Mouse (Mus musculus): ENCODE data around the gene Gm10974. TPM values are rescaled to one million over a fixed set of nuclear protein-coding genes. Genes with fewer than 3 reads are reported as not detected.

The Gm10974 gene
- total and polyA plus RNA-seq, 3 experiments: not detected

GRCm38 (mm10) chr7:66385826-66386225 lies 20.1 kb downstream of the Gm10974 start:
- no peak overlapping the region for H3K9ac ChIP-seq (ENCODE audit: control insufficient read depth, low read depth, low read length, poor library complexity, severe bottlenecking)
- TF ChIP-seq USF2 (IDR thresholded peaks at IDR 0.05; ENCODE audit: borderline replicate concordance in 1 of 2, insufficient read depth in 1 of 2, low read depth in 1 of 2, low read length in 2 of 2) (no peak), ZC3H11A (IDR thresholded peaks at IDR 0.05; ENCODE audit: low read depth, low read length) (no peak), MAFK (IDR thresholded peaks at IDR 0.05; ENCODE audit: borderline replicate concordance, low read depth, low read length) (no peak), POLR2A (IDR thresholded peaks at IDR 0.05; ENCODE audit: control insufficient read depth in 1 of 2, insufficient read depth in 1 of 2, low read depth in 1 of 2, low read length in 2 of 2, poor library complexity in 1 of 2) (no peak), SIN3A (IDR thresholded peaks at IDR 0.05; ENCODE audit: low read length) (no peak), POLR2AphosphoS5 (IDR thresholded peaks at IDR 0.05; ENCODE audit: borderline replicate concordance, low read depth, low read length) (no peak), BHLHE40 (IDR thresholded peaks at IDR 0.05; ENCODE audit: borderline replicate concordance, low read depth, low read length) (no peak), CTCF (IDR thresholded peaks at IDR 0.05 in 2 of 3, conservative IDR thresholded peaks at IDR 0.05 in 1 of 3; ENCODE audit: control insufficient read depth in 1 of 3, insufficient read depth in 1 of 3, low read depth in 2 of 3, low read length in 3 of 3, poor library complexity in 1 of 3, severe bottlenecking in 1 of 3) (no peak), HCFC1 (IDR thresholded peaks at IDR 0.05; ENCODE audit: low read depth, low read length) (no peak), ZMIZ1 (IDR thresholded peaks at IDR 0.05; ENCODE audit: low read depth, low read length) (no peak), EP300 (IDR thresholded peaks at IDR 0.05; ENCODE audit: low read depth in 1 of 2, low read length in 2 of 2) (no peak), MYC (IDR thresholded peaks at IDR 0.05; ENCODE audit: low read depth, low read length) (no peak)
- H3K4me1 ChIP-seq (ENCODE audit: control insufficient read depth in 1 of 2, insufficient read depth in 2 of 2, low read length in 2 of 2): peaks cover 0 to 11% of the 10 kb centered on the region in 2 experiments; a peak in 2 of 4 replicates
- H3K9me3 ChIP-seq (replicated peaks; ENCODE audit: insufficient read depth, low read length): no peaks in the 10 kb centered on the region
- H3K27me3 ChIP-seq (ENCODE audit: control insufficient read depth in 1 of 2, insufficient read depth in 2 of 2, low read length in 2 of 2): no peaks in the 10 kb centered on the region
- peaks cover 15% of the 10 kb centered on the region for H3K79me2 ChIP-seq (ENCODE audit: control insufficient read depth, insufficient read depth, low read length, poor library complexity)
- H3K4me3 ChIP-seq (ENCODE audit: control insufficient read depth in 1 of 2, insufficient read depth in 1 of 2, low read depth in 2 of 2, low read length in 2 of 2): no peak overlapping the region
- no peak overlapping the region for H3K27ac ChIP-seq (ENCODE audit: control insufficient read depth, low read depth, low read length)
- peaks cover 0 to 3% of the 10 kb centered on the region in 2 experiments; a peak in 2 of 4 replicates for H3K36me3 ChIP-seq (ENCODE audit: control insufficient read depth in 1 of 2, insufficient read depth in 2 of 2, low read length in 2 of 2)
- peak; percentile 34 for DNase-seq (ENCODE audit: low read depth, low spot score)

DNA sequence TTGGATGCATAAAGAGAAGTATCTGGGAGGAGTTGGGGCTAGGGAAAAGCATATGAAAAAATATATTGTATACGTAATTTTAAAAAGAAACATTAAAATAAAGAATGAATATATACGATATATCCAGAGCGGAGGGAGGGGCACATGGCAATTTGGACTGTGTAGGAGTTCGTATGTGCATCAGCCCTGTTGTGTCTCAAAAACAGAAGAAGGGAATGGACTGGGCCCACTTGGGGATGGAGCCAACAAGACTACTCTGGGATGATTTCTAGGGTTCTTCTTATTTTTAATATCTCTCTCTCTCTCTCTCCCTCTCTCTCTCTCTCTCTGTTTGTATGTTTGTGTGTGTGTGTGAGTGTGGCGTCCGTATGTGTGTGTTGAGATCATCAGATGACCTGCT lies 20.7 kb downstream of the Gm10974 start:
- peaks cover 0 to 11% of the 10 kb centered on the region in 2 experiments; a peak in 2 of 4 replicates for H3K4me1 ChIP-seq (ENCODE audit: control insufficient read depth in 1 of 2, insufficient read depth in 2 of 2, low read length in 2 of 2)
- TF ChIP-seq TCF12 (IDR thresholded peaks at IDR 0.05; ENCODE audit: low read depth, low read length) (no peak), ZNF384 (IDR thresholded peaks at IDR 0.05; ENCODE audit: low read depth, low read length) (no peak), BHLHE40 (IDR thresholded peaks at IDR 0.05; ENCODE audit: borderline replicate concordance, low read depth, low read length) (no peak), POLR2AphosphoS2 (IDR thresholded peaks at IDR 0.05; ENCODE audit: low read length) (no peak), HCFC1 (IDR thresholded peaks at IDR 0.05; ENCODE audit: low read depth, low read length) (no peak), TAL1 (IDR thresholded peaks at IDR 0.05; ENCODE audit: low read length) (no peak), SIN3A (IDR thresholded peaks at IDR 0.05; ENCODE audit: low read length) (no peak), UBTF (IDR thresholded peaks at IDR 0.05; ENCODE audit: borderline replicate concordance, insufficient read depth, low read depth, low read length) (no peak), MEF2A (IDR thresholded peaks at IDR 0.05; ENCODE audit: extremely low read depth, insufficient replicate concordance, low read depth, low read length, poor library complexity, severe bottlenecking) (no peak), MAFK (IDR thresholded peaks at IDR 0.05; ENCODE audit: borderline replicate concordance, low read depth, low read length) (no peak), NELFE (IDR thresholded peaks at IDR 0.05; ENCODE audit: low read depth, low read length) (no peak), USF1 (IDR thresholded peaks at IDR 0.05; ENCODE audit: low read depth, low read length) (no peak), ZMIZ1 (IDR thresholded peaks at IDR 0.05; ENCODE audit: low read depth, low read length) (no peak), RAD21 (IDR thresholded peaks at IDR 0.05; ENCODE audit: low read depth, low read length) (no peak), E2F4 (IDR thresholded peaks at IDR 0.05; ENCODE audit: borderline replicate concordance, low read depth, low read length) (no peak), CHD1 (IDR thresholded peaks at IDR 0.05; ENCODE audit: low read depth, low read length) (no peak), POLR2AphosphoS5 (IDR thresholded peaks at IDR 0.05; ENCODE audit: borderline replicate concordance, low read depth, low read length) (no peak), ETS1 (IDR thresholded peaks at IDR 0.05; ENCODE audit: low read depth, low read length) (no peak), POLR2A (IDR thresholded peaks at IDR 0.05; ENCODE audit: control insufficient read depth in 1 of 2, insufficient read depth in 1 of 2, low read depth in 1 of 2, low read length in 2 of 2, poor library complexity in 1 of 2) (no peak), ZC3H11A (IDR thresholded peaks at IDR 0.05; ENCODE audit: low read depth, low read length) (no peak)

More for the DNA sequence above, 20.7 kb downstream of the Gm10974 start:
- no peaks in the 10 kb centered on the region for H3K9me3 ChIP-seq (replicated peaks; ENCODE audit: insufficient read depth, low read length)
- H3K27ac ChIP-seq (ENCODE audit: control insufficient read depth, low read depth, low read length): no peak overlapping the region
- no peak overlapping the region for H3K9ac ChIP-seq (ENCODE audit: control insufficient read depth, low read depth, low read length, poor library complexity, severe bottlenecking)
- peaks cover 0 to 3% of the 10 kb centered on the region in 2 experiments; a peak in 2 of 4 replicates for H3K36me3 ChIP-seq (ENCODE audit: control insufficient read depth in 1 of 2, insufficient read depth in 2 of 2, low read length in 2 of 2)
- DNase-seq (ENCODE audit: low read depth, low spot score): no peak
- H3K27me3 ChIP-seq (ENCODE audit: control insufficient read depth in 1 of 2, insufficient read depth in 2 of 2, low read length in 2 of 2): no peaks in the 10 kb centered on the region
- H3K4me3 ChIP-seq (ENCODE audit: control insufficient read depth in 1 of 2, insufficient read depth in 1 of 2, low read depth in 2 of 2, low read length in 2 of 2): no peak overlapping the region
- peaks cover 15% of the 10 kb centered on the region for H3K79me2 ChIP-seq (ENCODE audit: control insufficient read depth, insufficient read depth, low read length, poor library complexity)

Measured in MEL (cell line).